Mouse (Mus musculus) C2C12 (cell line): ENCODE data around the gene Mtrex. TPM values are rescaled to one million over a fixed set of nuclear protein-coding genes. Genes with fewer than 3 reads are reported as not detected.

Experiments used
- H3K27me3 ChIP-seq: one replicate; pipeline ENCODE4 v1.6.1; 2011; ENCODE audit not compliant: control insufficient read depth, insufficient read depth, insufficient read length
- H3K36me3 ChIP-seq: one replicate; pipeline ENCODE4 v1.6.1; 2011; ENCODE audit not compliant: control insufficient read depth, insufficient read depth
- H3K4me3 ChIP-seq: one replicate; pipeline ENCODE4 v1.5.1; 2011; ENCODE audit warnings: mild to moderate bottlenecking, control low read depth; ENCODE audit not compliant: poor library complexity, insufficient read depth, severe bottlenecking
- H3K79me2 ChIP-seq: one replicate; pipeline ENCODE4 v1.6.1; 2011; ENCODE audit not compliant: control insufficient read depth, insufficient read depth
- H3K79me3 ChIP-seq: one replicate; pipeline ENCODE4 v1.6.1; 2011; ENCODE audit warnings: low read depth, control low read depth
- H3ac ChIP-seq: one replicate; pipeline ENCODE3; 2011; ENCODE audit warnings: low read depth; ENCODE audit not compliant: control insufficient read depth, insufficient read length
- CEBPB ChIP-seq: IDR thresholded peaks from one replicate; pipeline ENCODE4 v1.6.1; 2011; ENCODE audit warnings: low read depth, mild to moderate bottlenecking, control low read depth, moderate library complexity
- CTCF ChIP-seq: IDR thresholded peaks from one replicate; pipeline ENCODE4 v1.5.1; 2011; ENCODE audit not compliant: control insufficient read depth, insufficient read depth, insufficient read length
- FOSL1 ChIP-seq: IDR thresholded peaks from one replicate; pipeline ENCODE4 v1.8.0; 2011; ENCODE audit warnings: mild to moderate bottlenecking, low read length; ENCODE audit not compliant: poor library complexity, insufficient read depth, severe bottlenecking
- MAX ChIP-seq: IDR thresholded peaks from one replicate; pipeline ENCODE4 v1.6.1; 2011; ENCODE audit warnings: mild to moderate bottlenecking, control low read depth
- MYOD1 ChIP-seq: IDR thresholded peaks from one replicate; pipeline ENCODE4 v1.6.1; 2011; ENCODE audit warnings: low read depth; ENCODE audit not compliant: control insufficient read depth, insufficient read length
- MYOG ChIP-seq: IDR thresholded peaks from one replicate; pipeline ENCODE4 v1.6.1; 2011; ENCODE audit not compliant: control insufficient read depth, insufficient read length; ENCODE audit errors: extremely low read depth
- USF1 ChIP-seq: IDR thresholded peaks from one replicate; pipeline ENCODE4 v1.6.1; 2011; ENCODE audit warnings: low read depth, mild to moderate bottlenecking, control low read depth, moderate library complexity
- polyA plus RNA-seq: library from polyadenylated mRNA; unstranded; fragments of >200 nt; fragmentation: generic; extraction: Trizol; gene quantifications from one replicate; pipeline ENCODE4 v1.2.1, GENCODE M21; 2012; ENCODE audit warnings: missing spikeins

Mtrex gene
- polyA plus RNA-seq, 1 experiment, result 18.0 TPM

DNA sequence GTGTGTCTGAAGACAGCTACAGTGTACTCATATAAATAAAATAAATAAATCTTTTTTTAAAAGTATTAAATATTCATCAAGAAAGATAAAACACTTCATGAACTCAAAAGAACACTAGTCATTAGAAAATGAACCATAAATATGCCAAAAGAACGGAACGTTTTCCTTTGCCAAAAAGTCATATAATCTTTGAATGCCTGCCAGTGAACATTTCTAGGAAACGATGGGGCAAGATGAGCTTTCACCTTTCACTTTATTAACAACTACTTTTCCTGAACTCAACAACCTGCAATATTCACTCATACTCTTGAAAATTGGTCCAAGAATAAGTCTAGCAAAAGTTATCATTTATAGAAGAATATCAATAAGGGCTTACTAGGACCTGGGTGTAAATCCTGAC is 25.0 kb downstream of the Mtrex start:
- H3K79me2 ChIP-seq, result no peaks in the 10 kb centered on the region
- H3K79me3 ChIP-seq, result no peaks in the 10 kb centered on the region
- H3K27me3 ChIP-seq, result no peaks in the 10 kb centered on the region
- peaks cover 76% of the 10 kb centered on the region for H3K36me3 ChIP-seq
- TF ChIP-seq USF1 (no peak), FOSL1 (no peak), CEBPB (no peak), CTCF (no peak)
- H3ac ChIP-seq, result no peak overlapping the region
- no peak overlapping the region for H3K4me3 ChIP-seq

GRCm38 (mm10) chr13:112887234-112887633 is 40.0 kb downstream of the Mtrex start:
- no peak overlapping the region for H3ac ChIP-seq
- no peaks in the 10 kb centered on the region for H3K79me2 ChIP-seq
- H3K36me3 ChIP-seq, result peaks cover 74% of the 10 kb centered on the region
- no peaks in the 10 kb centered on the region for H3K79me3 ChIP-seq
- TF ChIP-seq CEBPB (no peak), MAX (no peak), CTCF (no peak), USF1 (no peak), MYOD1 (no peak), MYOG (no peak)
- no peak overlapping the region for H3K4me3 ChIP-seq
- H3K27me3 ChIP-seq, result no peaks in the 10 kb centered on the region

DNA sequence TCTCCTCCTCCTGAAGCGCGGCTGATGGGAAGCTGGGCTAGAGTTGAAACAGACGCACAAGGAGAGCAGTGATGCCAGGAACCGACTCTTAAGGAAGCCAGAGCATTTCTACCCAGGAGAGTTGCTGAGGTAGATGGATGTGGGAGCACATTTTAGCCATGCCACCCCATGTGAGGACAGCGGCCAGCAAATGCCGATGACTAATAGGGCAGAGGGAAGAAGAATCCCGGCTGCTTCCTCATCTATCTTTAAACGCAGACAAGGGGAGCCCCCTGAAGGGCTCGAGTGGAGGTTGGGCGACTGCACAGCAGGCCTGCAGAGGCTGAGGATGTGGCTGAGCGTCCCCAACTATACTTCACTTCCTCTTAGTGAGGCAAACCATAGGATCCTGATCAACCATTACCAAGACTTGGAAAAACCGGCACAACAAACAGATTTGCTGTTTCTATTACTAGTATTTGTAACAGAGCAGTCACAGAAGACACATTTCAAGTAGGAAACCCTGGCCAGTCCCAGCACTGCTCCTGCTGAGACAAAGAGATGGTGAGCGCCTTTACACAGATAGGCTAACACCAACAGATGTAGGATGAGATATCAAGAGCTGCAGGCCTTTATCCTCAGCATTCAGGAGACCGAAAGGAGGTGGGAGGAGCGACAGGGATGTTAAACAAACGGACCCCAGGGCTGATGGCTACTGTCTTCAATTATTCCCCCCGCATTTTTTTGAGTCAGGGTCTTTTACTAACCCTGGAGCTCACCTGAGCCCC is 55.5 kb downstream of the Mtrex start:
- Histone ChIP-seq H3K79me3 (no peaks in the 10 kb centered on the region), H3K27me3 (no peaks in the 10 kb centered on the region), H3K79me2 (no peaks in the 10 kb centered on the region), H3K36me3 (peaks cover 78% of the 10 kb centered on the region), H3K4me3 (no peak overlapping the region), H3ac (no peak overlapping the region)
- no peak for TF ChIP-seq MYOG
- TF ChIP-seq FOSL1, result no peak
- TF ChIP-seq USF1, result no peak
- TF ChIP-seq CEBPB, result no peak
- no peak for TF ChIP-seq MYOD1
- TF ChIP-seq MAX, result no peak
- TF ChIP-seq CTCF, result no peak

DNA sequence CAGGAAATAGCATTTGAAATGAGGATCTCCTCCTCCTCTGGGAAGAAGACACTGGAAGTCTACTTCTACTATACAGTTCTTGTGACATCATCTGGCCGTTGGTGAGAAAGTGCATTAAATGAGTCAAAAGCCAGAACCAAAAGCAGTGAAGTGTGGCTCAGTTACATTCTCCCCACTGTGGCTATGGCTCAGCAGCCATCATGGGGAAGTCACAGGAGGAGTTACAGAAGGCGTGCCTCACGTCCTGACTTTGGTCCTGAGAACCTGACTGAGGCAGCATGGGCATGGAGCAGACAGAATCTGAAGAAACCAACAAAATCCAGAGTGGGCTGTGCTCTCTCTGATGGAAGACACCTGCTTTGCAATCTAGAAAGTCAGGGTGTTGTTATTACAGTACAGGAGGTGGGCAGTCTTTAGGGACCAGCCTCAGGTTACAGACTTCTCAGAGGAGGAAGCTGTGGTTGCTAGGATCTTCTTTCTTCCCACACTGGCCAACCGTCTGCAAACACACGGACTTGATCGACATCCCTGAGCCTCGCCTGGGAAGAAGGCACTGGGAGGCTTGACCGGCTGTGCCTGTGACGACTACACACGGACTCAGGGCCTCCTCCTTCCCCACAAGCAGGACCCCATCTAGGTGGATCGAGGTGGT is 57.0 kb downstream of the Mtrex start:
- H3K79me3 ChIP-seq, result no peaks in the 10 kb centered on the region
- no peak for TF ChIP-seq MYOG
- no peak for TF ChIP-seq FOSL1
- no peak for TF ChIP-seq MYOD1
- TF ChIP-seq CTCF, result no peak
- no peak for TF ChIP-seq USF1
- no peak for TF ChIP-seq MAX
- TF ChIP-seq CEBPB, result no peak
- no peak overlapping the region for H3ac ChIP-seq
- H3K36me3 ChIP-seq, result peaks cover 81% of the 10 kb centered on the region
- no peaks in the 10 kb centered on the region for H3K27me3 ChIP-seq
- no peak overlapping the region for H3K4me3 ChIP-seq
- no peaks in the 10 kb centered on the region for H3K79me2 ChIP-seq

DNA sequence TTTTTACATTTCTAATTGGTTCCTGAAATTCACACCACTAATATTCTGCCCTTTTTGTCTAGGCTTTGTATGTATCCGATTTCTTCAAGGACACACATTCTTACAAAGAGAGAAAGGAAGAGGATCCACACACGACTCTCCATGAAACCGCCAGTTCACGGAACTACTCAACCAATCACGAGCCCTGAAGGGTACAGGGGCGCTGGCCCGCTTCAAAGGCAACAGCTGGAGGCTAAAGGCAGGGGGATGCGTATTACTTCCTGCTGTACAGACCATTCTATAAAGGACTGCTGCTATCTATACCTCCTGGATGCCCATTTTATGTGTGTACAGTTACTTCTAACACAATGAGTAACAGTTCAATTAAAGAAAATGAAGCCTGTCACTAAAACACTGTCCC is 59.8 kb downstream of the Mtrex start:
- H3K36me3 ChIP-seq, result peaks cover 78% of the 10 kb centered on the region
- no peaks in the 10 kb centered on the region for H3K79me3 ChIP-seq
- H3ac ChIP-seq, result no peak overlapping the region
- H3K27me3 ChIP-seq, result no peaks in the 10 kb centered on the region
- no peaks in the 10 kb centered on the region for H3K79me2 ChIP-seq
- TF ChIP-seq CTCF, result no peak
- no peak for TF ChIP-seq USF1
- TF ChIP-seq MYOD1, result no peak
- TF ChIP-seq MAX, result no peak
- TF ChIP-seq CEBPB, result no peak
- TF ChIP-seq FOSL1, result no peak
- TF ChIP-seq MYOG, result no peak
- H3K4me3 ChIP-seq, result no peak overlapping the region
